Mouse (Mus musculus) CH12.LX (cell line): ENCODE results near the gene Mdc1. TPM values are rescaled to one million over a fixed set of nuclear protein-coding genes. Genes with fewer than 3 reads are reported as not detected.
A peak's percentile ranks its signal among the peaks of the same experiment; 100 is the strongest.

Source experiments
- DNase-seq: peaks from one replicate; pipeline ENCODE4 v3.0.0-alpha.2; 2013; ENCODE audit errors: extremely low read depth
- H3K27ac ChIP-seq: 2 replicates; pipeline ENCODE4 v1.5.1; 2012; ENCODE audit warnings: low read depth, mild to moderate bottlenecking, control low read depth, moderate library complexity; ENCODE audit not compliant: insufficient read depth
- H3K27me3 ChIP-seq: replicated peaks from 2 replicates; pipeline ENCODE3; 2012; ENCODE audit warnings: inconsistent platforms
- H3K36me3 ChIP-seq, 2 experiments: replicated peaks in 1 of 2; 2 replicates each; pipeline versions ENCODE3 to v1.6.1; 2012; ENCODE audit warnings: inconsistent platforms in 1 of 2, low read length in 1 of 2, mild to moderate bottlenecking in 1 of 2, mixed read lengths in 1 of 2, moderate library complexity in 1 of 2; ENCODE audit not compliant: control insufficient read depth in 1 of 2, insufficient read depth in 1 of 2
- H3K4me1 ChIP-seq, 2 experiments: 2 replicates each; pipeline ENCODE4 v1.6.1; 2012; ENCODE audit warnings: inconsistent platforms in 1 of 2, moderate library complexity in 1 of 2; ENCODE audit not compliant: insufficient read depth in 2 of 2, control insufficient read depth in 1 of 2
- H3K4me2 ChIP-seq: 2 replicates; pipeline ENCODE4 v1.6.1; 2012; ENCODE audit warnings: low read depth, mild to moderate bottlenecking, control low read depth; ENCODE audit not compliant: poor library complexity, insufficient read depth, severe bottlenecking
- H3K4me3 ChIP-seq, 3 experiments: fragments of 150-350 bp in 1 of 3; sonication (generic) in 1 of 3; replicated peaks in 1 of 3; 2 replicates each; pipeline versions ENCODE3 to v1.5.1; 2011 to 2012; ENCODE audit warnings: low read depth in 2 of 3, low read length in 2 of 3, mild to moderate bottlenecking in 2 of 3, moderate library complexity in 2 of 3, control low read depth in 1 of 3, improper control_type of control experiment in 1 of 3, inconsistent platforms in 1 of 3, mixed read lengths in 1 of 3; ENCODE audit not compliant: poor library complexity in 1 of 3
- H3K79me2 ChIP-seq: replicated peaks from 2 replicates; pipeline ENCODE4 v1.6.1; 2012; ENCODE audit warnings: mild to moderate bottlenecking, moderate library complexity; ENCODE audit not compliant: control insufficient read depth, poor library complexity, insufficient read depth, severe bottlenecking; ENCODE audit errors: extremely low read depth
- H3K9ac ChIP-seq: 2 replicates; pipeline ENCODE4 v1.6.1; 2012; ENCODE audit warnings: low read depth, mild to moderate bottlenecking, control low read depth, moderate library complexity; ENCODE audit not compliant: insufficient read depth
- H3K9me3 ChIP-seq: replicated peaks from 2 replicates; pipeline ENCODE3; 2012; ENCODE audit warnings: low read length, inconsistent platforms, mixed read lengths
- BHLHE40 ChIP-seq: IDR thresholded peaks from 2 replicates; pipeline ENCODE4 v1.6.1; 2011; ENCODE audit warnings: mild to moderate bottlenecking, low read depth, low read length, improper control_type of control experiment
- CHD1 ChIP-seq: IDR thresholded peaks from 2 replicates; pipeline ENCODE4 v1.6.1; 2012; ENCODE audit warnings: low read depth, low read length, improper control_type of control experiment, inconsistent platforms
- CHD2 ChIP-seq: IDR thresholded peaks from 2 replicates; pipeline ENCODE4 v1.6.1; 2011; ENCODE audit warnings: low read length, improper control_type of control experiment
- CTCF ChIP-seq, 2 experiments: IDR thresholded peaks in 1 of 2; conservative IDR thresholded peaks in 1 of 2; 2 replicates each; pipeline ENCODE4 v1.5.1; 2011 to 2012; ENCODE audit warnings: low read depth in 2 of 2, low read length in 2 of 2, improper control_type of control experiment in 1 of 2, inconsistent platforms in 1 of 2, mild to moderate bottlenecking in 1 of 2, moderate library complexity in 1 of 2
- ELF1 ChIP-seq: IDR thresholded peaks from 2 replicates; pipeline ENCODE4 v1.6.1; 2014; ENCODE audit warnings: low read depth, mild to moderate bottlenecking, inconsistent platforms, low read length, improper control_type of control experiment
- ETS1 ChIP-seq: conservative IDR thresholded peaks from 2 replicates; pipeline ENCODE4 v1.6.1; 2012; ENCODE audit warnings: low read depth, mild to moderate bottlenecking, inconsistent platforms, low read length, improper control_type of control experiment, moderate library complexity
- GABPA ChIP-seq: IDR thresholded peaks from 2 replicates; pipeline ENCODE4 v1.6.1; 2012; ENCODE audit warnings: low read depth, low read length, improper control_type of control experiment, inconsistent platforms; ENCODE audit not compliant: insufficient replicate concordance
- HCFC1 ChIP-seq: IDR thresholded peaks from 2 replicates; pipeline ENCODE4 v1.6.1; 2012; ENCODE audit warnings: low read depth, mild to moderate bottlenecking, inconsistent platforms, low read length, improper control_type of control experiment
- IRF4 ChIP-seq: IDR thresholded peaks from 2 replicates; pipeline ENCODE4 v1.6.1; 2014; ENCODE audit warnings: low read depth, mild to moderate bottlenecking, inconsistent platforms, low read length, improper control_type of control experiment
- JUND ChIP-seq: conservative IDR thresholded peaks from 2 replicates; pipeline ENCODE4 v1.6.1; 2011; ENCODE audit warnings: low read depth, low read length, improper control_type of control experiment
- KAT2A ChIP-seq: IDR thresholded peaks from 2 replicates; pipeline ENCODE4 v1.6.1; 2012; ENCODE audit warnings: low read length, improper control_type of control experiment, inconsistent platforms; ENCODE audit not compliant: insufficient replicate concordance
- MAFK ChIP-seq: IDR thresholded peaks from 2 replicates; pipeline ENCODE4 v1.6.1; 2011; ENCODE audit warnings: low read length, improper control_type of control experiment; ENCODE audit not compliant: insufficient replicate concordance
- MAX ChIP-seq: IDR thresholded peaks from 2 replicates; pipeline ENCODE4 v1.6.1; 2011; ENCODE audit warnings: low read length, improper control_type of control experiment
- MAZ ChIP-seq: IDR thresholded peaks from 2 replicates; pipeline ENCODE4 v1.6.1; 2012; ENCODE audit warnings: low read depth, mild to moderate bottlenecking, inconsistent platforms, low read length, improper control_type of control experiment, moderate library complexity
- MEF2A ChIP-seq: IDR thresholded peaks from 2 replicates; pipeline ENCODE4 v1.6.1; 2014; ENCODE audit warnings: low read depth, mild to moderate bottlenecking, inconsistent platforms, low read length, improper control_type of control experiment, borderline replicate concordance
- MXI1 ChIP-seq: IDR thresholded peaks from 2 replicates; pipeline ENCODE4 v1.6.1; 2011; ENCODE audit warnings: mild to moderate bottlenecking, low read depth, low read length, improper control_type of control experiment
- NRF1 ChIP-seq: IDR thresholded peaks from 2 replicates; pipeline ENCODE4 v1.6.1; 2014; ENCODE audit warnings: low read depth, mild to moderate bottlenecking, inconsistent platforms, low read length, improper control_type of control experiment, moderate library complexity
- PAX5 ChIP-seq: IDR thresholded peaks from 2 replicates; pipeline ENCODE4 v1.6.1; 2012; ENCODE audit warnings: low read length, inconsistent platforms, mixed read lengths
- POLR2A ChIP-seq: IDR thresholded peaks from 2 replicates; pipeline ENCODE4 v1.6.1; 2011; ENCODE audit warnings: low read depth, mild to moderate bottlenecking, improper control_type of control experiment, low read length
- POLR2AphosphoS2 ChIP-seq: IDR thresholded peaks from 2 replicates; pipeline ENCODE4 v1.6.1; 2011; ENCODE audit warnings: low read depth, low read length, improper control_type of control experiment
- RAD21 ChIP-seq: IDR thresholded peaks from 2 replicates; pipeline ENCODE4 v1.6.1; 2011; ENCODE audit warnings: low read depth, mild to moderate bottlenecking, low read length, improper control_type of control experiment, moderate library complexity
- RCOR1 ChIP-seq: conservative IDR thresholded peaks from 2 replicates; pipeline ENCODE4 v1.6.1; 2012; ENCODE audit warnings: low read depth, mild to moderate bottlenecking, inconsistent platforms, low read length, improper control_type of control experiment
- SIN3A ChIP-seq: IDR thresholded peaks from 2 replicates; pipeline ENCODE4 v1.6.1; 2012; ENCODE audit warnings: low read length, improper control_type of control experiment, inconsistent platforms
- SMC3 ChIP-seq: IDR thresholded peaks from 2 replicates; pipeline ENCODE4 v1.6.1; 2011; ENCODE audit warnings: low read depth, low read length, improper control_type of control experiment
- TBP ChIP-seq: conservative IDR thresholded peaks from 2 replicates; pipeline ENCODE4 v1.6.1; 2011; ENCODE audit warnings: low read depth, low read length, improper control_type of control experiment
- TCF12 ChIP-seq: IDR thresholded peaks from 2 replicates; pipeline ENCODE4 v1.6.1; 2014; ENCODE audit warnings: low read depth, mild to moderate bottlenecking, inconsistent platforms, low read length, improper control_type of control experiment
- UBTF ChIP-seq: IDR thresholded peaks from 2 replicates; pipeline ENCODE4 v1.6.1; 2012; ENCODE audit warnings: low read depth, mild to moderate bottlenecking, inconsistent platforms, low read length, improper control_type of control experiment, moderate library complexity
- USF2 ChIP-seq: conservative IDR thresholded peaks from 2 replicates; pipeline ENCODE4 v1.6.1; 2011; ENCODE audit warnings: low read depth, low read length, improper control_type of control experiment
- ZC3H11A ChIP-seq: IDR thresholded peaks from 2 replicates; pipeline ENCODE4 v1.6.1; 2012; ENCODE audit warnings: low read depth, mild to moderate bottlenecking, inconsistent platforms, low read length, improper control_type of control experiment
- ZKSCAN1 ChIP-seq: IDR thresholded peaks from 2 replicates; pipeline ENCODE4 v1.6.1; 2012; ENCODE audit warnings: low read depth, inconsistent platforms, low read length, improper control_type of control experiment, borderline replicate concordance
- ZMIZ1 ChIP-seq: IDR thresholded peaks from 2 replicates; pipeline ENCODE4 v1.6.1; 2012; ENCODE audit warnings: low read depth, mild to moderate bottlenecking, inconsistent platforms, low read length, improper control_type of control experiment
- ZNF384 ChIP-seq: IDR thresholded peaks from 2 replicates; pipeline ENCODE4 v1.6.1; 2012; ENCODE audit warnings: low read depth, low read length, improper control_type of control experiment, inconsistent platforms
- dilution Hi-C: fragments of 300-500 bp; cut with MboI; formaldehyde crosslinking; loops from 2 replicates; pipeline ENCODE4 v1.14.3; 2020; ENCODE audit warnings: low sequenced_read_pairs; ENCODE audit not compliant: extremely low pct_unique_long_range_greater_than_20kb, extremely low pct_ligation_motif_present
- in situ Hi-C: fragments of 300-500 bp; cut with MboI; formaldehyde crosslinking; loops from 3 replicates; pipeline ENCODE4 v1.14.3; 2019; ENCODE audit warnings: low sequenced_read_pairs, low pct_ligation_motif_present, low pct_unique_long_range_greater_than_20kb, mixed read lengths
- polyA plus RNA-seq: library from polyadenylated mRNA; unstranded; fragments of >175 nt; gene quantifications from 2 replicates; pipeline ENCODE4 v1.2.1, GENCODE M21; 2012; ENCODE audit warnings: low read depth; ENCODE audit not compliant: insufficient read length
- total RNA-seq, 2 experiments: library from RNA; depleted of rRNA; stranded (reverse); fragments of 300-350 nt in 1 of 2; fragments of >200 nt in 1 of 2; gene quantifications; 2 replicates each; pipeline ENCODE4 v1.2.3; 2012 to 2014

Mdc1 gene
- total and polyA plus RNA-seq, 3 experiments, result 3.3 to 15.7 (median 8.2) TPM

GRCm38 (mm10) chr17:35825109-35825850 lies 16.0 kb upstream of the Mdc1 start:
- peaks cover 5% of the 10 kb centered on the region; the same call in 1 of the 2 replicates for H3K79me2 ChIP-seq
- H3K36me3 ChIP-seq, result peaks cover 26 to 54% of the 10 kb centered on the region in 2 experiments
- TF ChIP-seq GABPA, result no peak
- no peak overlapping the region for H3K9ac ChIP-seq
- no peak for DNase-seq
- H3K27ac ChIP-seq, result no peak overlapping the region
- in situ Hi-C loops (loop anchor here (5.0 kb wide), 1 partner anchor 83 kb away; no protein-coding TSS in a partner anchor), dilution Hi-C loops (no loop called here)
- H3K27me3 ChIP-seq, result no peaks in the 10 kb centered on the region
- no peak overlapping the region for H3K4me2 ChIP-seq
- peaks cover 0 to 17% of the 10 kb centered on the region in 2 experiments; a peak in 2 of 4 replicates for H3K4me1 ChIP-seq
- peaks cover 7% of the 10 kb centered on the region for H3K9me3 ChIP-seq
- H3K4me3 ChIP-seq, result no peak overlapping the region

GRCm38 (mm10) chr17:35829737-35830136 lies 11.6 kb upstream of the Mdc1 start:
- in situ Hi-C loops, result loop anchor here (5.0 kb wide), 1 partner anchor 87 kb away; no protein-coding TSS in a partner anchor
- Histone ChIP-seq H3K4me3 (no peak overlapping the region), H3K9me3 (peaks cover 7% of the 10 kb centered on the region), H3K79me2 (peaks cover 5% of the 10 kb centered on the region), H3K27me3 (no peaks in the 10 kb centered on the region), H3K9ac (no peak overlapping the region), H3K36me3 (peaks cover 48 to 92% of the 10 kb centered on the region in 2 experiments), H3K27ac (no peak overlapping the region), H3K4me1 (peaks cover 0 to 11% of the 10 kb centered on the region in 2 experiments; a peak in 2 of 4 replicates), H3K4me2 (no peak overlapping the region)
- DNase-seq, result no peak
- dilution Hi-C loops, result no loop called here
- peak in 1 of 2 experiments; percentile 65; a peak in 2 of 4 replicates for TF ChIP-seq CTCF (conservative IDR thresholded peaks at IDR 0.05 in 1 of 2, IDR thresholded peaks at IDR 0.05 in 1 of 2; ENCODE audit: low read depth in 2 of 2, low read length in 2 of 2)
- no peak for TF ChIP-seq MAZ
- TF ChIP-seq TCF12, result no peak
- no peak for TF ChIP-seq POLR2AphosphoS2
- TF ChIP-seq ZNF384, result no peak
- TF ChIP-seq RCOR1, result no peak
- TF ChIP-seq KAT2A, result no peak
- TF ChIP-seq POLR2A, result no peak
- TF ChIP-seq UBTF, result no peak
- peak; percentile 49 for TF ChIP-seq SMC3
- TF ChIP-seq MAFK, result no peak
- no peak for TF ChIP-seq GABPA
- no peak for TF ChIP-seq IRF4
- TF ChIP-seq ZKSCAN1, result no peak
- no peak for TF ChIP-seq MEF2A
- TF ChIP-seq PAX5, result no peak
- TF ChIP-seq TBP, result no peak
- no peak for TF ChIP-seq MXI1
- no peak for TF ChIP-seq USF2
- no peak for TF ChIP-seq HCFC1
- TF ChIP-seq ELF1, result no peak
- TF ChIP-seq ZC3H11A, result no peak
- TF ChIP-seq ETS1, result no peak
- no peak for TF ChIP-seq BHLHE40
- TF ChIP-seq JUND, result no peak
- peak; percentile 41 for TF ChIP-seq RAD21
- no peak for TF ChIP-seq SIN3A
- TF ChIP-seq CHD1, result no peak
- no peak for TF ChIP-seq ZMIZ1
- TF ChIP-seq NRF1, result peak; percentile 41
- TF ChIP-seq CHD2, result no peak
- no peak for TF ChIP-seq MAX
